Mouse (Mus musculus): ENCODE data around the gene Olfr272. TPM values are rescaled to one million over a fixed set of nuclear protein-coding genes. Genes with fewer than 3 reads are reported as not detected.

Olfr272 gene
- polyA plus RNA-seq, 1 experiment from 2014 or later = not detected

Other genes with a start within 250 kb of the Olfr272 start
- gene Olfr275, start 104.6 kb downstream of the Olfr272 start, polyA plus RNA-seq (2015; fragmentation: Nextera tagmentation; extraction: Ambion mirVana) = not detected in 2 replicates
- gene Olfr273, start 59.9 kb downstream of the Olfr272 start, polyA plus RNA-seq (2015; fragmentation: Nextera tagmentation; extraction: Ambion mirVana) = not detected in 2 replicates
- gene Olfr270, start 45.4 kb upstream of the Olfr272 start, polyA plus RNA-seq (2015; fragmentation: Nextera tagmentation; extraction: Ambion mirVana) = not detected in 2 replicates
- gene Nipsnap3a, start 70.1 kb upstream of the Olfr272 start, polyA plus RNA-seq (2015; fragmentation: Nextera tagmentation; extraction: Ambion mirVana) = not detected in 2 replicates
- 141 and 152 TPM in 2 replicates for gene Nipsnap3b, start 92.7 kb upstream of the Olfr272 start, polyA plus RNA-seq (2015; fragmentation: Nextera tagmentation; extraction: Ambion mirVana)
- gene Abca1, start 240.7 kb upstream of the Olfr272 start, polyA plus RNA-seq (2015; fragmentation: Nextera tagmentation; extraction: Ambion mirVana) = 10.0 and 10.2 TPM in 2 replicates

All from forebrain, embryonic 15.5 days (tissue).